Mouse (Mus musculus) cortical plate, adult 2 months (tissue): Measurements from ENCODE around the gene Myl4.

Experiments
- CTCF ChIP-seq: fragments of 200-500 bp; IDR thresholded peaks from 2 replicates; pipeline ENCODE4 v1.5.1; 2011; ENCODE audit warnings: mild to moderate bottlenecking, control low read depth, low read length; ENCODE audit not compliant: insufficient read depth; ENCODE audit errors: extremely low read depth
- POLR2A ChIP-seq: fragments of 200-500 bp; IDR thresholded peaks from 2 replicates; pipeline ENCODE4 v1.6.1; 2011; ENCODE audit warnings: mild to moderate bottlenecking, low read length, control low read depth; ENCODE audit not compliant: insufficient read depth; ENCODE audit errors: extremely low read depth

- TF ChIP-seq CTCF (no peak), POLR2A (no peak)
Observed at GRCm38 (mm10) chr11:104613551-104613950, 63.1 kb downstream of the Myl4 start.
